Mouse (Mus musculus) kidney, adult 2 months (tissue): ENCODE results near the gene Tyk2. TPM values are rescaled to one million over a fixed set of nuclear protein-coding genes. Genes with fewer than 3 reads are reported as not detected.
A peak's percentile ranks its signal among the peaks of the same experiment; 100 is the strongest.

Experiments
- DNase-seq: peaks from one replicate; pipeline ENCODE4 v3.0.0; 2021
- H3K27ac ChIP-seq: fragments of 200-500 bp; 2 replicates; pipeline ENCODE4 v1.5.1; 2012; ENCODE audit warnings: low read depth, low read length, control low read depth, inconsistent platforms; ENCODE audit not compliant: insufficient read depth
- H3K27me3 ChIP-seq: fragments of 200-500 bp; replicated peaks from 2 replicates; pipeline ENCODE4 v1.6.1; 2012; ENCODE audit warnings: mild to moderate bottlenecking, moderate library complexity, low read length, inconsistent platforms; ENCODE audit not compliant: control insufficient read depth, insufficient read depth
- H3K36me3 ChIP-seq: fragments of 200-500 bp; 2 replicates; pipeline ENCODE4 v1.6.1; 2012; ENCODE audit warnings: mild to moderate bottlenecking, moderate library complexity, low read length, inconsistent platforms; ENCODE audit not compliant: control insufficient read depth, insufficient read depth
- H3K4me1 ChIP-seq: fragments of 200-500 bp; 2 replicates; pipeline ENCODE4 v1.6.1; 2011; ENCODE audit warnings: low read length; ENCODE audit not compliant: control insufficient read depth, insufficient read depth
- H3K4me3 ChIP-seq: fragments of 200-500 bp; 2 replicates; pipeline ENCODE4 v1.5.1; 2011; ENCODE audit warnings: mild to moderate bottlenecking, low read depth, low read length, control low read depth; ENCODE audit not compliant: insufficient read depth
- CTCF ChIP-seq: fragments of 200-500 bp; conservative IDR thresholded peaks from 2 replicates; pipeline ENCODE4 v1.5.1; 2011; ENCODE audit warnings: low read depth, mild to moderate bottlenecking, control low read depth, low read length, moderate library complexity, mixed read lengths; ENCODE audit not compliant: insufficient read depth, insufficient read length
- POLR2A ChIP-seq: fragments of 200-500 bp; IDR thresholded peaks from one replicate; pipeline ENCODE4 v1.6.1; 2011; ENCODE audit warnings: low read depth, low read length, control low read depth
- WGBS: fragments of 180-500 bp; shearing (Covaris S2); methylation state at CpG from one replicate; pipeline ENCODE4 v1.1.7; 2018; 5-methylcytosine and 5-hydroxymethylcytosine counted together
- polyA plus RNA-seq: library from polyadenylated mRNA; depleted of rRNA; stranded (reverse); fragments of >200 nt; gene quantifications from 2 replicates; pipeline ENCODE4 v1.2.3, GENCODE M21; 2012

Gene Tyk2
- polyA plus RNA-seq, 1 experiment, result 17.0 TPM

GRCm38 (mm10) chr9:21161209-21161909 lies 30.3 kb upstream of the Tyk2 start:
- Histone ChIP-seq H3K36me3 (no peaks in the 10 kb centered on the region), H3K4me3 (peak overlapping the region; percentile 57), H3K4me1 (no peaks in the 10 kb centered on the region; the same call in 1 of the 2 replicates), H3K27ac (no peak overlapping the region), H3K27me3 (0 out of 2 replicates have a peak, but pooled peaks cover 2% of the 10 kb centered on the region)
- DNase-seq, result peak; percentile 90
- TF ChIP-seq CTCF, result peak; percentile 76
- no peak for TF ChIP-seq POLR2A
- under 1% methylated on average over 52 of the region's 52 CpGs for WGBS

- Histone ChIP-seq H3K27me3 (no peaks in the 10 kb centered on the region), H3K4me3 (no peak overlapping the region), H3K4me1 (no peaks in the 10 kb centered on the region; the same call in 1 of the 2 replicates), H3K36me3 (no peaks in the 10 kb centered on the region), H3K27ac (no peak overlapping the region)
- no peak for DNase-seq
- TF ChIP-seq POLR2A (no peak), CTCF (no peak)
- WGBS, result 92% methylated on average over 3 of the region's 3 CpGs
Measured at GRCm38 (mm10) chr9:21154787-21155186, 23.7 kb upstream of the Tyk2 start.

GRCm38 (mm10) chr9:21153833-21154232 lies 22.8 kb upstream of the Tyk2 start:
- Histone ChIP-seq H3K27ac (no peak overlapping the region), H3K36me3 (no peaks in the 10 kb centered on the region), H3K4me1 (peaks cover 4% of the 10 kb centered on the region; the same call in 1 of the 2 replicates), H3K4me3 (peak overlapping the region; percentile 2), H3K27me3 (no peaks in the 10 kb centered on the region)
- WGBS, result 16% methylated on average over 5 of the region's 5 CpGs
- TF ChIP-seq CTCF (no peak), POLR2A (no peak)
- no peak for DNase-seq

GRCm38 (mm10) chr9:21153331-21153730 lies 22.3 kb upstream of the Tyk2 start:
- Histone ChIP-seq H3K36me3 (no peaks in the 10 kb centered on the region), H3K4me3 (peak overlapping the region; percentile 2; the same call in 1 of the 2 replicates), H3K27me3 (no peaks in the 10 kb centered on the region), H3K27ac (no peak overlapping the region), H3K4me1 (peaks cover 9% of the 10 kb centered on the region; the same call in 1 of the 2 replicates)
- DNase-seq, result no peak
- 9% methylated on average over 12 of the region's 12 CpGs for WGBS
- TF ChIP-seq CTCF, result no peak
- no peak for TF ChIP-seq POLR2A

- H3K27ac ChIP-seq, result no peak overlapping the region
- H3K4me1 ChIP-seq, result peaks cover 13% of the 10 kb centered on the region; the same call in 1 of the 2 replicates
- no peak overlapping the region for H3K4me3 ChIP-seq
- no peak for TF ChIP-seq POLR2A
- TF ChIP-seq CTCF, result peak; percentile 62
- H3K27me3 ChIP-seq, result no peaks in the 10 kb centered on the region
- DNase-seq, result peak; percentile 62
- 2% methylated on average over 11 of the region's 11 CpGs for WGBS
- H3K36me3 ChIP-seq, result no peaks in the 10 kb centered on the region
Measured at GRCm38 (mm10) chr9:21152715-21153114, 21.7 kb upstream of the Tyk2 start.

- Histone ChIP-seq H3K27me3 (no peaks in the 10 kb centered on the region), H3K4me3 (peak within 1 kb of the TSS; percentile 88), H3K36me3 (no peaks in the 10 kb centered on the region), H3K4me1 (peaks cover 16% of the 10 kb centered on the region; the same call in 1 of the 2 replicates), H3K27ac (peak within 1 kb of the TSS; percentile 69)
- no peak for TF ChIP-seq CTCF
- peak; percentile 30 for TF ChIP-seq POLR2A
- 3% methylated on average over 56 of the region's 56 CpGs for WGBS
- DNase-seq, result peak; percentile 96
Measured at GRCm38 (mm10) chr9:21149654-21150419, 18.8 kb upstream of the Tyk2 start, which contains the start of gene Cdc37. Gene Cdc37, minus strand, starts transcription at chr9:21149982.
